Mouse (Mus musculus): Measurements from ENCODE around the gene Tesc.

Tesc gene

GRCm38 (mm10) chr5:118027698-118028190 lies at the start of gene Tesc:
Tesc (plus strand) TSS chr5:118027743.
- DNase-seq (ENCODE audit: low spot score in 2 of 2): no peak

GRCm38 (mm10) chr5:117978159-117978697 lies 49.3 kb upstream of the Tesc start:
- DNase-seq (ENCODE audit: low spot score in 2 of 2): no peak

- DNase-seq (ENCODE audit: low spot score in 2 of 2): no peak
These were observed 48.5 kb upstream of the Tesc start for GRCm38 (mm10) chr5:117979082-117979481.

GRCm38 (mm10) chr5:117980921-117981320 lies 46.6 kb upstream of the Tesc start:
- no peak for DNase-seq (ENCODE audit: low spot score in 2 of 2)

GRCm38 (mm10) chr5:117981943-117982342 lies 45.6 kb upstream of the Tesc start:
- no peak for DNase-seq (ENCODE audit: low spot score in 2 of 2)

- no peak for DNase-seq (ENCODE audit: low spot score in 2 of 2)
These were observed 41.2 kb upstream of the Tesc start for GRCm38 (mm10) chr5:117986327-117986726.

- no peak for DNase-seq (ENCODE audit: low spot score in 2 of 2)
These were observed 39.7 kb upstream of the Tesc start for GRCm38 (mm10) chr5:117987891-117988290.

GRCm38 (mm10) chr5:117988367-117988766 lies 39.2 kb upstream of the Tesc start:
- no peak for DNase-seq (ENCODE audit: low spot score in 2 of 2)

- no peak for DNase-seq (ENCODE audit: low spot score in 2 of 2)
These were observed 37.8 kb upstream of the Tesc start for GRCm38 (mm10) chr5:117989773-117990172.

GRCm38 (mm10) chr5:117990957-117991356 lies 36.6 kb upstream of the Tesc start:
- no peak for DNase-seq (ENCODE audit: low spot score in 2 of 2)

- DNase-seq (ENCODE audit: low spot score in 2 of 2): no peak
These were observed 34.0 kb upstream of the Tesc start for GRCm38 (mm10) chr5:117993550-117993949.

- no peak for DNase-seq (ENCODE audit: low spot score in 2 of 2)
These were observed 32.1 kb upstream of the Tesc start for GRCm38 (mm10) chr5:117995372-117995901.

- no peak for DNase-seq (ENCODE audit: low spot score in 2 of 2)
These were observed 31.6 kb upstream of the Tesc start for GRCm38 (mm10) chr5:117995911-117996310.

- no peak for DNase-seq (ENCODE audit: low spot score in 2 of 2)
These were observed 31.0 kb upstream of the Tesc start for GRCm38 (mm10) chr5:117996581-117996980.

- no peak for DNase-seq (ENCODE audit: low spot score in 2 of 2)
These were observed 30.0 kb upstream of the Tesc start for GRCm38 (mm10) chr5:117997434-117997970.

- DNase-seq (ENCODE audit: low spot score in 2 of 2): no peak
These were observed 28.5 kb upstream of the Tesc start for GRCm38 (mm10) chr5:117999061-117999460.

- no peak for DNase-seq (ENCODE audit: low spot score in 2 of 2)
These were observed 28.0 kb upstream of the Tesc start for GRCm38 (mm10) chr5:117999584-117999983.

GRCm38 (mm10) chr5:118002059-118002458 lies 25.5 kb upstream of the Tesc start:
- peak; percentile 71 to 82 for DNase-seq (ENCODE audit: low spot score in 2 of 2)

- peak; percentile 49 to 64 for DNase-seq (ENCODE audit: low spot score in 2 of 2)
These were observed 22.9 kb upstream of the Tesc start for GRCm38 (mm10) chr5:118004619-118005018.

GRCm38 (mm10) chr5:118005728-118006127 lies 21.8 kb upstream of the Tesc start:
- no peak for DNase-seq (ENCODE audit: low spot score in 2 of 2)

GRCm38 (mm10) chr5:118008344-118008743 lies 19.2 kb upstream of the Tesc start:
- no peak for DNase-seq (ENCODE audit: low spot score in 2 of 2)

- DNase-seq (ENCODE audit: low spot score in 2 of 2): no peak
These were observed 16.7 kb upstream of the Tesc start for GRCm38 (mm10) chr5:118010872-118011271.

- no peak for DNase-seq (ENCODE audit: low spot score in 2 of 2)
These were observed 15.7 kb upstream of the Tesc start for GRCm38 (mm10) chr5:118011796-118012195.

Data from cerebellum, postnatal 4 days (tissue).